Mouse (Mus musculus) 3T3-L1 (cell line): ENCODE data around the gene Lrrc51.
"Not testable (repeated sequence)": the region's sequence is repeated elsewhere in the genome, so short reads cannot be mapped to it uniquely, and the experiment has no call there.

Experiments used
- DNase-seq: peaks from one replicate; pipeline ENCODE4 v3.0.0-alpha.2; 2015; ENCODE audit warnings: low read depth, low spot score

Lrrc51 gene

GRCm38 (mm10) chr7:101938348-101938747 lies 4.7 kb upstream of the Lrrc51 start:
- DNase-seq: no peak

GRCm38 (mm10) chr7:101937569-101937968 lies 3.9 kb upstream of the Lrrc51 start:
- no peak for DNase-seq

GRCm38 (mm10) chr7:101936996-101937395 lies 3.3 kb upstream of the Lrrc51 start:
- no peak for DNase-seq

- no peak for DNase-seq
Observed at GRCm38 (mm10) chr7:101935957-101936356, 2.3 kb upstream of the Lrrc51 start.

- DNase-seq: peak; percentile 68
Observed at GRCm38 (mm10) chr7:101933300-101933699, 395 bp downstream of the Lrrc51 start.

- DNase-seq: no peak
Observed at GRCm38 (mm10) chr7:101932551-101932950, 1.1 kb downstream of the Lrrc51 start.

- DNase-seq: no peak
Observed at GRCm38 (mm10) chr7:101928093-101928492, 5.6 kb downstream of the Lrrc51 start.

GRCm38 (mm10) chr7:101925892-101926291 lies 7.8 kb downstream of the Lrrc51 start:
- DNase-seq: not testable (repeated sequence)

- peak; percentile 76 for DNase-seq
Observed at GRCm38 (mm10) chr7:101918071-101918470, 15.6 kb downstream of the Lrrc51 start.

GRCm38 (mm10) chr7:101911982-101912381 lies 21.7 kb downstream of the Lrrc51 start:
- DNase-seq: no peak

- DNase-seq: no peak
Observed at GRCm38 (mm10) chr7:101910138-101910537, 23.6 kb downstream of the Lrrc51 start.

- no peak for DNase-seq
Observed at GRCm38 (mm10) chr7:101908367-101908766, 25.3 kb downstream of the Lrrc51 start.

- no peak for DNase-seq
Observed at GRCm38 (mm10) chr7:101906696-101907095, 27.0 kb downstream of the Lrrc51 start.

- no peak for DNase-seq
Observed at GRCm38 (mm10) chr7:101906287-101906681, 27.4 kb downstream of the Lrrc51 start, which contains the start of gene Tomt. Gene Tomt (minus strand): TSS chr7:101906359.

GRCm38 (mm10) chr7:101905561-101906286 lies 28.0 kb downstream of the Lrrc51 start, which contains the start of gene Lamtor1:
Gene Lamtor1 (plus strand): TSS chr7:101905904.
- DNase-seq: peak; percentile 98

- no peak for DNase-seq
Observed at GRCm38 (mm10) chr7:101902846-101903245, 30.8 kb downstream of the Lrrc51 start.

- DNase-seq: no peak
Observed at GRCm38 (mm10) chr7:101901969-101902368, 31.7 kb downstream of the Lrrc51 start.

GRCm38 (mm10) chr7:101900331-101901097 lies 33.2 kb downstream of the Lrrc51 start:
- DNase-seq: no peak

GRCm38 (mm10) chr7:101896104-101897066 lies 37.3 kb downstream of the Lrrc51 start:
- DNase-seq: peak; percentile 98

- DNase-seq: no peak
Observed at GRCm38 (mm10) chr7:101895695-101896094, 38.0 kb downstream of the Lrrc51 start.

GRCm38 (mm10) chr7:101888460-101888859 lies 45.2 kb downstream of the Lrrc51 start:
- no peak for DNase-seq

- no peak for DNase-seq
Observed at GRCm38 (mm10) chr7:101886274-101886673, 47.4 kb downstream of the Lrrc51 start.
